Mouse (Mus musculus) retina, postnatal 7 days (tissue): ENCODE measurements around the gene Hipk4.

ENCODE experiments used
- DNase-seq: peaks from one replicate; pipeline ENCODE4 v3.0.0-alpha.2; 2012; ENCODE audit warnings: low read depth, low spot score

Gene Hipk4

GRCm38 (mm10) chr7:27522967-27523366, at the start of gene Hipk4:
Gene Hipk4 (plus strand): TSS chr7:27523267.
- no peak for DNase-seq

- no peak for DNase-seq
These were observed 49.1 kb upstream of the Hipk4 start for GRCm38 (mm10) chr7:27473835-27474489.

GRCm38 (mm10) chr7:27474490-27474954, 48.5 kb upstream of the Hipk4 start:
- peak; percentile 95 for DNase-seq

GRCm38 (mm10) chr7:27475596-27475995, 47.5 kb upstream of the Hipk4 start:
- no peak for DNase-seq

- DNase-seq = no peak
These were observed 46.9 kb upstream of the Hipk4 start for GRCm38 (mm10) chr7:27476098-27476635.

- no peak for DNase-seq
These were observed 44.5 kb upstream of the Hipk4 start for GRCm38 (mm10) chr7:27478561-27478960.

GRCm38 (mm10) chr7:27479750-27480149, 43.3 kb upstream of the Hipk4 start:
- DNase-seq = no peak

- no peak for DNase-seq
These were observed 42.6 kb upstream of the Hipk4 start for GRCm38 (mm10) chr7:27480506-27480905.

- no peak for DNase-seq
These were observed 42.0 kb upstream of the Hipk4 start for GRCm38 (mm10) chr7:27480927-27481626.

GRCm38 (mm10) chr7:27481627-27481969, 41.5 kb upstream of the Hipk4 start:
- no peak for DNase-seq

GRCm38 (mm10) chr7:27483860-27484259, 39.2 kb upstream of the Hipk4 start:
- DNase-seq = no peak

- no peak for DNase-seq
These were observed 36.8 kb upstream of the Hipk4 start for GRCm38 (mm10) chr7:27486102-27486769.

GRCm38 (mm10) chr7:27486770-27487697, 36.0 kb upstream of the Hipk4 start, which contains the start of gene Sertad1:
Gene Sertad1 (plus strand): TSS chr7:27486910.
- DNase-seq = peak; percentile 98

- DNase-seq = no peak
These were observed 35.3 kb upstream of the Hipk4 start for GRCm38 (mm10) chr7:27487740-27488268.

- no peak for DNase-seq
These were observed 33.7 kb upstream of the Hipk4 start for GRCm38 (mm10) chr7:27489270-27489869.

GRCm38 (mm10) chr7:27490227-27490542, 32.9 kb upstream of the Hipk4 start:
- DNase-seq = no peak

- no peak for DNase-seq
These were observed 32.3 kb upstream of the Hipk4 start for GRCm38 (mm10) chr7:27490543-27491329.

GRCm38 (mm10) chr7:27491856-27492255, 31.2 kb upstream of the Hipk4 start:
- DNase-seq = no peak

GRCm38 (mm10) chr7:27493022-27493421, 30.0 kb upstream of the Hipk4 start:
- no peak for DNase-seq

GRCm38 (mm10) chr7:27493450-27493849, 29.6 kb upstream of the Hipk4 start:
- no peak for DNase-seq
